Mouse (Mus musculus): Measurements from ENCODE around the gene Has3. TPM values are rescaled to one million over a fixed set of nuclear protein-coding genes. Genes with fewer than 3 reads are reported as not detected.
A peak's percentile ranks its signal among the peaks of the same experiment; 100 is the strongest.

The Has3 gene
- polyA plus RNA-seq, 1 experiment: 0.46 TPM

- Histone ChIP-seq H3K4me3 (ENCODE audit: low read depth, low read length) (peak overlapping the region; percentile 15), H3K9ac (ENCODE audit: low read depth, poor library complexity, severe bottlenecking) (peak overlapping the region; percentile 47), H3K36me3 (ENCODE audit: control insufficient read depth, insufficient read depth, low read length, poor library complexity, severe bottlenecking) (no peaks in the 10 kb centered on the region; the same call in 1 of the 2 replicates), H3K9me3 (replicated peaks; ENCODE audit: control insufficient read depth, insufficient read depth, low read length, poor library complexity, severe bottlenecking) (no peaks in the 10 kb centered on the region), H3K4me1 (ENCODE audit: control insufficient read depth, insufficient read depth, low read length) (no peaks in the 10 kb centered on the region), H3K27ac (ENCODE audit: insufficient read depth, low read length) (peak overlapping the region; percentile 90), H3K27me3 (ENCODE audit: control insufficient read depth, insufficient read depth, low read length, poor library complexity, severe bottlenecking) (no peaks in the 10 kb centered on the region)
- TF ChIP-seq POLR2A (IDR thresholded peaks at IDR 0.05; ENCODE audit: insufficient read depth, low read length) (no peak), CTCF (IDR thresholded peaks at IDR 0.05; ENCODE audit: low read depth, low read length) (no peak), EP300 (IDR thresholded peaks at IDR 0.05; ENCODE audit: insufficient read depth, low read depth, low read length) (no peak)
Measured at GRCm38 (mm10) chr8:106932376-106933065, 62.5 kb downstream of the Has3 start.

- Histone ChIP-seq H3K36me3 (ENCODE audit: control insufficient read depth, insufficient read depth, low read length, poor library complexity, severe bottlenecking) (peaks cover 5% of the 10 kb centered on the region), H3K9me3 (replicated peaks; ENCODE audit: control insufficient read depth, insufficient read depth, low read length, poor library complexity, severe bottlenecking) (no peaks in the 10 kb centered on the region), H3K9ac (ENCODE audit: low read depth, poor library complexity, severe bottlenecking) (peak overlapping the region; percentile 96; the same call in 1 of the 2 replicates), H3K27ac (ENCODE audit: insufficient read depth, low read length) (peak overlapping the region; percentile 17), H3K27me3 (ENCODE audit: control insufficient read depth, insufficient read depth, low read length, poor library complexity, severe bottlenecking) (no peaks in the 10 kb centered on the region), H3K4me3 (ENCODE audit: low read depth, low read length) (no peak overlapping the region), H3K4me1 (ENCODE audit: control insufficient read depth, insufficient read depth, low read length) (no peaks in the 10 kb centered on the region)
- TF ChIP-seq POLR2A (IDR thresholded peaks at IDR 0.05; ENCODE audit: insufficient read depth, low read length) (no peak), EP300 (IDR thresholded peaks at IDR 0.05; ENCODE audit: insufficient read depth, low read depth, low read length) (no peak), CTCF (IDR thresholded peaks at IDR 0.05; ENCODE audit: low read depth, low read length) (no peak)
Measured at GRCm38 (mm10) chr8:106933506-106934143, 63.6 kb downstream of the Has3 start.

Other genes starting within 250 kb of the Has3 start
- 12.5 and 14.1 TPM in 2 replicates for gene Tango6, start 187.2 kb upstream of the Has3 start, polyA plus RNA-seq (2011; ENCODE audit: insufficient read depth, insufficient read length, low read depth, missing spikeins)
- gene Utp4, start 23.4 kb downstream of the Has3 start, polyA plus RNA-seq (2011; ENCODE audit: insufficient read depth, insufficient read length, low read depth, missing spikeins): 109 and 113 TPM in 2 replicates
- 21.9 and 26.5 TPM in 2 replicates for gene Sntb2, start 65.5 kb downstream of the Has3 start, polyA plus RNA-seq (2011; ENCODE audit: insufficient read depth, insufficient read length, low read depth, missing spikeins)
- 27.4 and 28.1 TPM in 2 replicates for gene Vps4a, start 161.0 kb downstream of the Has3 start, polyA plus RNA-seq (2011; ENCODE audit: insufficient read depth, insufficient read length, low read depth, missing spikeins)
- 3.3 and 5.7 TPM in 2 replicates for gene Pdf, start 178.4 kb downstream of the Has3 start, polyA plus RNA-seq (2011; ENCODE audit: insufficient read depth, insufficient read length, low read depth, missing spikeins)
- gene Cog8, start 186.4 kb downstream of the Has3 start, polyA plus RNA-seq (2011; ENCODE audit: insufficient read depth, insufficient read length, low read depth, missing spikeins): 20.0 and 21.4 TPM in 2 replicates
- gene Nip7, start 186.6 kb downstream of the Has3 start, polyA plus RNA-seq (2011; ENCODE audit: insufficient read depth, insufficient read length, low read depth, missing spikeins): 130 and 156 TPM in 2 replicates
- not detected in 2 replicates for gene Tmed6, start 195.4 kb downstream of the Has3 start, polyA plus RNA-seq (2011; ENCODE audit: insufficient read depth, insufficient read length, low read depth, missing spikeins)
- gene Terf2, start 226.3 kb downstream of the Has3 start, polyA plus RNA-seq (2011; ENCODE audit: insufficient read depth, insufficient read length, low read depth, missing spikeins): 40.8 and 48.6 TPM in 2 replicates